Mouse (Mus musculus) layer of hippocampus, adult 18-20 months (tissue): ENCODE results near the gene Arsg. TPM values are rescaled to one million over a fixed set of nuclear protein-coding genes. Genes with fewer than 3 reads are reported as not detected.

ENCODE experiments used
- DNase-seq, 2 experiments: peaks; one replicate each; pipeline ENCODE4 v3.0.0; 2022; ENCODE audit warnings: low spot score in 2 of 2
- total RNA-seq, 2 experiments: library from RNA; stranded (reverse); gene quantifications; 2 replicates each; pipeline ENCODE4 v1.2.3; 2021

Arsg gene
- total RNA-seq, 2 experiments from 2014 or later, result 15.1 to 17.4 TPM

DNA sequence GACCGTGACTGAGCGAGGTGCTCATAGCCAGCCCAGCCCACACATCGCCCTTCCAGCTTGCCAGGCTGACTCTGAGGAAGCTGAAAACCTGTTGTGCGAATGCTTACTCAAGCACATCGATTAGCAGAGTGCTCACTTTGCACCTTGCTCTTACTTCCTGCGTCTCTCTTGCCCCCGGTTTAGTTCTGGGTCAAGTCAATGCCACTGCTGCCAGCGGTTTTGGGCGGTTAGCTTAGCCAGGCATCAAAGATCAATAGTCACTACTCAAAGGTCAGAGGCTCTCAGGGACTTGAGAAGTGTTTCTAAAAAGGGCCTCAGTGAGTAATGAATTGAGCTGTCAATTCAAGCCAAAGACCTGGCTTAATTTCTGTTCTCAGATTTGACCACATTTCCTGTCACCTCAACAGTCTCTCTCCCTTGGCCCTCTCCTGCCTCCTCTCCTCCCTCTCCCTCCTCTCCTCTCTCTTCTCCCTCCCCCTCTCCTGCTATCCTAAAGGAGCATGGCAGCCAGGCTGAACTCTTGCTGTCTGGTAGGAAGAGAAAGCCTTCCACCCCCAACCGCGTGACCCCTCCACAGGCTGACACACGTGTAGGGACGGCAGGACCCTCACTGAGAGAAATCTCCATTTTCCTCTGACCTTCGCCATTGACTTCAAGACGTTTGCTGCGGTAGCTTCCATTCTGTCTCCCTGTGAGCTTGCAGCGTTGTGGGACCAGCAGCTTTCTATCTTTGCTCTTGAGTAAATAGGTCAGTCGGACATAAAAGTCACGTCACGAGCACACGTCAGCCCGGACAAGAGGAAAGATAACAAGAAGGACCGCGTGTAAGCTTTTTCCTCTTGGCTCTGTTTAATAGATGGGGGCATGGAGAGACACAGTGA lies 22.0 kb downstream of the Arsg start:
- no peak for DNase-seq

DNA sequence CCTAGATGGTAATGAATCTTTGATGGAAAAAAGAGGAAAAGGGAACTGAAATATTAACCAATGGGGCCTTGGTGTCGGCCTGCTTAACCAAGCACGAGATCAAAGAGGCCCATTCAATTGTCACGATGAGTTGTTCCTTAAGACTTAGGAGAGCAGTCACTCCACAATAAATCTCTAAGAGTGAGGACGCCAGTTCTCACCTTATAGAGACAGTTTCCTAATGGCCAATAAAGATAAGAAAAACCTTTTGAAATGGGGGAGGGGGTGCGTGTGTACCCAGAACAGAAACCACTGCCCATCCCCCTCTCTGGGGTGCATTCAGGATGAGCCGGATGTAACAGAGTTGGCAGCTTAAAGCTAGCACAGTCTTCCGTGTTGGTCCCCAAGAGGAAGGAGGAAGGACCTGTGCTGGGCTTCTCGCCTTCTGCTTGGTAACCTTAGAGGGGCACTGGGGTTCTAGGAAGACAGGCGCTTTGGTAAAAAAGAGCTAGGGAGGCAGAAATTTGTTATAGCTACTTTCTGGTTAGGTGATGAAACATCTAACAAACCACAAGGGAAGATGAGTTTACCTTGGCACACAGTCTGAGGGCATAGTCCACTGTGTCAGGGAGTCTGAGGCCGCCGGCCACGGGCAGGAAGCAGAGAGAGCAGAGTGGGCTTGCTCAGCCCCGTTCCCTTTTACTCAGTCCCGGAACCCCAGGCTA lies 22.7 kb downstream of the Arsg start:
- no peak for DNase-seq

DNA sequence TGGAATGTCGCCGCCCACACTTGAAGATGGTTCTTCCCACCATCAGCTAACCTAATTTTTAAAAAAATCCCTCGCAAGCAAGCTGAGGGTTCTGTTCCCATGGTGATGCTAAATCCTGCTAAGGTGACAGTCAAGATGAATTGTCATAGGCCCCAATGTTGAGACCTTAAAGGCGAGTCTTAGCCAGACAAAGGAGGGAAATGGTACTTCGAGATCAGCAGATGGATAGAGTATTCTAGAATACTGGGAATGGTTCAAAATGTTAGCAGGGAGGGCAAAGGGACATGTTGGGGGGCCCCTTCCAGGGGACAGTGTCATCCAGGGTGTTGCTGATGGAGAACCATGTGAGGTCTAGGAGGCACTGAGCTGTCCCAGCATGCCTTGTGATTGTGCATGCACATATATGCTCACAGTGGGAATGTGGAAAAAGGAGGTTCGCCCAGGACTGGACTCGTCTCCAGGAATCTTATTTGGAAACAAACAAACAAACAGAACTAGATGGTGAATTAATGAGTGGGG lies 23.4 kb downstream of the Arsg start:
- DNase-seq, result no peak

DNA sequence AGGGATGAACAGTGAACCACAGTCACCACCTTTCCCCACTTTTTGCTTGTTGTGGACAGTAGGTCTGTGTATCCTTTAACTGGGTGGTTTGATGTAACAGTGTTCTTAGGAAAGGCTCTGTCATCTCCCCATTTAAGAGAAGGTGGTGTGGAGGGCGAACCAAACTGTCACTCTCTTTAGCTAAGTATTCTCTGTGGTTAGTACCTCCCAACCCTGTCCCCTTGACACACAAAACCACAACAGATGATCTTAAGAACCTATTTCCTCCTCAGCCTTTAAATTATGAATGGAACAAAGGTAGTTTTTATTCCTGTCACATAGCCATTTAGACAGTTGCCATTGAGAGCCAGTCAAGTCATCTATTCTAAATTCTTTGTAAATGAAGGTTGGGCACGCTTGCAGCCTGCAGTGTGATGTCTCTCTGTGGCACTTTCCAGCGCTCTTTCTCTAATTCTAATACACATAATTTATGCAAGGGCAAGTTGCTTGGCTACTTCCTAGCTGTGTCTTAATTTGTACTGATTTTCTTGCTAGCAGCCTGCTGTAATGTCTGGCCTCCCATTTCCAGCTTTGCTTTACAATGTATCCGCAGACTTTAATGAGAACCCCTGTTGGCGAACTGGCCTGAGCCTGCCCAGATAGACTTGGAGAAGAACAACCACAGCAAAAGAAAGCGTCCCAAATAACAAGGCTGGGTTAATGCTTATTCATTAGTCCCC lies 24.0 kb downstream of the Arsg start:
- peak in 1 of 2 experiments; percentile 20 for DNase-seq

DNA sequence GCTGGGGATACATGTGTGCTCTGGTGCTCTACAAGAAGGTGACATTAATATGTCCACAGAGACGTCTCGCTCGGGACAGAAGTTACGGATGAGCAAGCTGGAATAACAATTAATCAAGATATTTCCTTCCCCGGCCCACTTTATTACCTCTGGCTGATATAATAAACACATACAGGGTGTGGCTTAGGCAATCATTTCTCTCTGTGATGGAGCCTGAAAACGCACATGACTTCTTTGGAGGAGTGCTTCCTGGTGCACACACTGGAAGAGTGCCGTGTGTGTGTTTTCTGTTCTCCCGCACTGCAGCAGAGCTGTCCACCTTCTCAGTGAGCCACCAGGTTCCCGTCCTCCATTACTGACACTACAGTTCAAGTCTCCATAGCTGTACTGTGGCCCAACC lies 24.8 kb downstream of the Arsg start:
- DNase-seq, result no peak

DNA sequence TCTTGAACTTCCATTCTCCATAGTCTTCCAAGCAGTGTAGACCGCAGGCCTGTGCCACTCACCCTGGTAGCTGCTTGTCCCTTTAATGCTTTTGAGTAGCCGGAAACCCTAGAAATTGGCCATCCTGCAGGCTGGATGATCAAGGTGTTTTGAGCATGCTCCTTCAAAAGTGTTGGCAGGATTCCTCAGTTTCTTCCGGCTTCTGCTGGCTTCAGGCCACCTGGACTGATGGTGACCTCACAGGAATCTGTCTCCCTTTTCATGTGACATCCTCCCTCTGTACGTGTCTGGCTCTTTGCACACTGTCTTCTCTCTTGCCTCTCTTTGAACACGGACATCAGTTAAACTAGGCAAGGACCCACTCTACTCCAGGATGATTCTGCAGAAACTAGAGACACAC lies 27.0 kb downstream of the Arsg start:
- DNase-seq, result no peak

DNA sequence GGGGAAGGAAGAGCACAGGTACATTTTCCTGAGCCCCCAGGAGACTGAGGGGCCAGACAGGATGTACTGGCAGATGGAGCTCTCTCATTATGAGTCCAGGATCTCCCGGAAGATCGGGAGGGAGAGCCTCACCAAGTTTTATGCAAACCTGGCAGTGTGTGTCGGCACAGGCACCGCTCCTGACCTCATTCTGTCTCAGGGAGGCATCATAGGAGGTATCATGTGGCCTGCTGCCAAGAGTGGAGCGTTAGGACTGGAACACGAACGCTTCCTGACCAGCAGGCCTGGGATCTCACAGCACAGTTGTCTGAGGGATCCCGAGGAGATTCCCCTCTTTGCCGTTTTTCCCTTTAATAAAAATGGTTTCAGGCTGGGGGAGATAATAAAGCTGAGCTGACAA lies 31.8 kb downstream of the Arsg start:
- no peak for DNase-seq

DNA sequence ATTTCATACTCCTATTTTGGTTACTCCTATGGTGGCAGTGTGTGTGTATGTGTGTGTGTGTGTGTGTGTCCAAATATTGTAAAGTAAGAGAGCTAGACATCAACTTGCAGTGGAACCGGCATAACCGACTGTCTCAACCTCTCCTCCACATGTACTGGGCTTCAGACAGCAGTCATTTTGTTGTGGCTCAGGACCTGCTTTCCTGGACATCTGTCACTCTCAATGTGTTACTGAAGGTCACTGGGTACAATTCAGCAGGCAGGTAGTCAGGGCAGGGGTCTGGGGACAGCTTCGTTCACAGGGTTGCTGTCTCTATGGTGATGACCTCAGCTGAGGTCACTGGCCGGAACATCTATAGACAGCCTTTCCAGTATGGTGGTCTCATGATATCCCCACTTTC lies 32.6 kb downstream of the Arsg start:
- no peak for DNase-seq

DNA sequence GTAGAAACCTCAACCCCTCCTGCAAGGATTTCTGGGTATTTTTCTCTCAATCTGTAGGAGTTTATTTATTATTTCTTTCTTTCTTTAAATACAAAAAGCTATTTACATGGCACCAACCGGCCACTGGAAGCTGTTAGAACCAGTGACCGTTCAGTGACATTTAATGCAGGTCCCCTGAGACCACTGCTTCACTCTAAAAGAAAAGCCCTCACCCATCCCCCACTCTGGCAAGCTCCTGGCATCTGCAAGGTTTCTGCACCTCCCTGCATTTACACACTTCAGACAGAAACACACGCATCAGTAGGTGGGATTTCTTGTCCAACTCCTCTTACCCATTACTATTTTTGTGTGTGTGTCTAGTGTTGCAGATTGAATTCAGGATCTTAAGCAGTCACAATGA lies 33.9 kb downstream of the Arsg start:
- DNase-seq, result no peak

DNA sequence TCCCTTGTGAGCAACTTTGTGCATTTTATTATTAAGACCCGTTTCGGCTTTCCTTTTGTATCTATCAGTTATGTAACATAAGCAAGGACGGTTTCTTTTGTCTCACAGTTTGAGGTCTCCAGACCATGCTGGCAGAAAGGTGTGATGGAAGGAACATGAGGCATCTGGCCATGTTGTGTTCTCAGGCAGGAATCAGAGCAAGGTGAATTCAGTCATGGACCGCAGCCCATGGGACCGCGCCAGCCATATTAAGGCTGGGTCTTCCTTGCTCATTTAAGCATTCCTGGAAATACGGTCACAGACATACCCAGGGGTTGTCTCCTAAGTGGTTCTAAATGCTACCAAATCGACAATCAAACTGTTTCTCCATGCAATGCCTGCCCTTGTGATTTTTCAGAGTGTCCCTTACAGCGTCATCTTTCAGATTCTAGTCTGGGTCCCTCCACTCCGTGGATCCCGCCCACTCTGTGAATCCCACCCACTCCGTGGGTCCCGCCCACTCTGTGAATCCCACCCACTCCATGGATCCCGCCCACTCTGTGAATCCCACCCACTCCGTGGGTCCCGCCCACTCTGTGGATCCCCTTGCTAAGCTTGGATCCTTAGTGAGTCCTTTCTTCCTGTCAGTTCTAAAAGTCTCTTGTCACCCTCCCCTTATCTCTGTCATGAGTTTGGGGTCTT lies 40.0 kb downstream of the Arsg start:
- DNase-seq, result no peak

DNA sequence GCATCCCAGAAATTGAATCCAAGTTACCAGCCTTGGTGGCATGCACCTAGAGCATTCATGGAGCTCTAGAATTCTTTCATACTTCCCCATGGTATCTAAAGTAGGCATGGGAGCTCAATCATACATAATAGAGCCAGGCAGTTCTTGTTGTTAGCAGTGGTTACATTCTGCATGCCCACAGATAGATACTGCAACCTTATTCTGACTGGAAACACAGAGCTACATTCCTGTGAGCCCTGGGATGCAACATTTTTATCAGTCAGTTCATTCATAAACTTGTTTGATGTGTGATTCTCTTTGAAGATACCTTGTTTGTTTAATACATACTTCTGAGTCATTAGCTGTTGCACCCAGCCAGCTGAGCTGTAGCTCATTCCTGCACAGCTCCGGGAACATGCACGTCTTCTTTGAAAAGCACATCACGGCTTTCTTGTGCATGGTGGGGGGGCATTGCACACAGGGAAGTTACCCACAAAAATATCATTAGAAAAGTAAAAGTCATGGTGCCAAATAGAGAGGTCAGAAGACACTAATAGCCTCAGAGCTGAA lies 41.0 kb downstream of the Arsg start:
- no peak for DNase-seq

DNA sequence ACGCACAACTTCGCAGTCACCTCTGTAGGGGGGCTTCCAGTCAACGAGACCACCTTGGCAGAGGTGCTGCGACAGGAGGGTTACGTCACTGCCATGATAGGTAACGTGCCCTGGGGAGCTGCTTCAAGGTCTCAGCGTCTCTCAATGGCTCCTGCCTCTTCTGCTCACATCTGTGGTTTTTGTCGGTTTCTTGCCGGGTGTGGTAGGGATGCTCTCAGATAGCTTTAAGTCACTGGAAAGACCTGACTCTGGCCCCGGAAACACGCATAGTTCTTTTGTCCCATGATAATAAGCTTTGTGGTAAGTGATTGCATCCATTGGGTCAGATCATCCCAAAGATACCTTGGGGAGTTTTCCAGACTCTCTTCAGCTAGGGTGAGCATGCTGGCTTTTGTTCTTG lies 44.2 kb downstream of the Arsg start:
- no peak for DNase-seq

DNA sequence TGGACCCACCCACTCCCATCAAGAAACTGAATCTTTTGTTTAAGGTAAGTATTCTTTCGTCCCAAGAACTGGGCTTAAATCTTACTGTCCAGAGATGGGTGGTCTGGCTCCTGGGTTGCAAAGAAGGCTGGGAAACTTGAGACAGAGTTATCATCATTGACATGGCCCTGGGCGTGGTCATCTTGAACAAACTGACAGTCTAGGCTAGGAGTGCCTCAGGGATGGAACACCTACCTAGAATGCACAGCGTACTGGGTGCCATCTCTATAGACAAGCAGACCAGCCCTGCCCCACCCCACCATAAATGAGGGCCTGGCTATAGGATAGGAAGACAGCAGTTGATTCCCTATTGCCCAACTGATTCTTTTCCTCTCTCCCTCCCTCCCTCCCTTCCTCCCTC lies 44.6 kb downstream of the Arsg start:
- DNase-seq, result no peak

DNA sequence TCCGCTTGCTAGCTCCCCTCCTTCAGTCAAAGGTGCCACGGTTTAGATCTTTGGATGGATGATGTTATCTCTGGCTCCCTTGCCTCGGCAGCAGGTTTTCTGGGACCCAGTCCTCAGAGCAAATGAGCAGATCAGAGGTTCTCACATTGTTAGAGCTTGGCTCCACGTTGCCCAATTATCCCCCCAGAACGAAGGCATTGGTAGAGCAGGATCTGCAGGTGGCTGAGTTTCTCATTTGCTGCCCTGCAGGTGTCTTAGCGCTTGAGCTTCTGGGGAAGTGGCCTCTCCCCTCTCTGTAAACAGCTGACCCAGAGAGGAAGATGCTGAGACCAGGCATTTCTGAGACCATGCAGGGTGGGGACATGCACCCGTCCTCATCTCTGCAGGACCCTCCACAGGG lies 47.8 kb downstream of the Arsg start:
- no peak for DNase-seq

DNA sequence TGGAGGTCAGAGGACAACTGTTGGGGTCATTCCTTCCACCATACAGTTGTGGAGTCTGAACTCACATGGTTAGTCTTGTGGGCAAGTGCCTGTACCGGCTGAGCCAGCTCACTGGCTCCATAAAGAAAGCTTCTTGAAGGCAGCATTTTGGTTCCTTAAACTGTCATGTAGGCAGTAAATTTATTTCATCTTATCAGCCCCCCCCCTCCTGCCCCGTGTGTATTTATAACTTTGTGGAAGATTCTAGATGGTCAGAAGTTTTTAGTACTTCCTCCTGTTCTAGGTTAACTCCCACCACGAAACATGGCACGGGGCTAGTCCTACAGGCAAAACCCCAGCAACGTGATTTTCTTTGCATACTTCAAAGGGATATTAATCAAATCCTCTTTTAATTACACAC lies 51.7 kb downstream of the Arsg start:
- DNase-seq, result no peak

DNA sequence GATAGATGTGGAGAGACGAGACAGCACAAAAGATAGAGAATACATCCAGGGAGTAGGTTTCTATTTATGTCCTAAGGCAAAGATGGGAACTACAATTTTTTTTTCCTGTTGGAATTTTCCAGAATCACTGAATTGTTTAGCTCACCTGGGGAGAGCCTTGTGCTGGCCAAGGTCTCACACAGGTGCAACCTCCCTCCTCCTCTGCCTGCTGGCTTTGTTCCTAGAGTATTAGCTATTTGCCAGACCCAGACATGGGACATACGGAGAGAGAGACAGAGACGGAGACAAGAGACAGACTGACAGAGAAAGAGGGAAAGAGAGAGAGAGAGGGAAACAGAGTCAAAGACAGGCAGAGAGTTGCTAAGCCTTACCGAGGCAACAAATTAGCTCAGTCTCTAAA lies 52.4 kb downstream of the Arsg start:
- DNase-seq, result no peak

DNA sequence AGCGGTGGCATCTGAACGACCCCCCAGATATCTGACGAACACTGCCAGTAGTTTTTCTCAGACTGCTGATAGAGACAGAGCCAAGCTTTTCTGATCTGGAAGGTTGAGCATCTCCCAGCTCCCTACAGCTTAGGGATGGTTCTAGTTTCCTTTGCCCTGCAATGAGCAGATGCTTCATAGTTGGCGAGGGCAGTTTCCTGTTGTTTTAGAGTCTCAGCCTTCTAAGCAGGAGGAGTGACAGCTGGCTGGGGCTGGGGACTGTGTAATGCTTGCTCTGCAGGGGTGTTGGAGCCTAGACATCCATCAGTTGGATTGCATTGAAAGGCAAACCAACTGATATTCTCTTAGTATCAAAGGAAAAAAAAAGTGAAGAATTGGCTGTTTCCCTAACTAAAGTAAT lies 56.9 kb downstream of the Arsg start:
- DNase-seq, result peak; percentile 5 to 7

DNA sequence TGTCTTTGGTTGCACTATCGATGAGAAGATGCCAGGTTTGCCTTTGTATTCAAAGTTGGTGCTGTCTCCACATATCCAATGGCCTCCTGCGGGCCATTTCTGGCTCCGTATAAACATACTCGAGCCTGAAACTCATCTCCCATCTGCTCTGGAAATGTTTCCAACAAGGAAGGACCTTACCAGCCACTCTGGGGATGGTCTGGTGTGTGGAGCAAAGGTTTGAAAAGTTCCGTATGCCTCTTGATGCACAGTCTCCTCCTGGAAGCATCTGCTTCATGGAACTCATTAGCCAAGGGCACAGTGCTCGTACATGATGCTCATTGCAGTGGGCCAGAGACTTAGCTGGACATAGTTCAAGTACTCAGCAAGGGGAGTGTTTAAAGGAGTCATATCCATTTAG lies 62.8 kb downstream of the Arsg start:
- no peak for DNase-seq

DNA sequence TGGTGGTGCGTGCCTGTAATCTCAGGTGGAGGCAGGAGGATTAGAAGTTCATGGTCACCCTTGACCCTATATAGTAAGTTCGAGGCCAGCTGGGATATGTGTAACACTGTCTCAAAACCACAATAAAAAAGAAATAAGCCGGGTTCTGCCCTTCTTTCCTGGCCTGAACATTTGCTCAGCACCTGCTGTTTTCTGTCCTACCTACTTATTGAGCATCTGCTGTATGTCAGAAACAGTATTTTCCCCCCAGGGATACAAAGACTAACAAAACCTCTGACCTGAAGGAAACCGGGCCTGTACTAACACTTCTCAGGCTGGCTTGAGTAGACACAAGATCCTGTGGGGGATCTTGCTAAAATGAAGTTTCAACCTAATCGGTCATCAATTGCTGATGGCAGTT lies 63.8 kb downstream of the Arsg start:
- DNase-seq, result no peak

DNA sequence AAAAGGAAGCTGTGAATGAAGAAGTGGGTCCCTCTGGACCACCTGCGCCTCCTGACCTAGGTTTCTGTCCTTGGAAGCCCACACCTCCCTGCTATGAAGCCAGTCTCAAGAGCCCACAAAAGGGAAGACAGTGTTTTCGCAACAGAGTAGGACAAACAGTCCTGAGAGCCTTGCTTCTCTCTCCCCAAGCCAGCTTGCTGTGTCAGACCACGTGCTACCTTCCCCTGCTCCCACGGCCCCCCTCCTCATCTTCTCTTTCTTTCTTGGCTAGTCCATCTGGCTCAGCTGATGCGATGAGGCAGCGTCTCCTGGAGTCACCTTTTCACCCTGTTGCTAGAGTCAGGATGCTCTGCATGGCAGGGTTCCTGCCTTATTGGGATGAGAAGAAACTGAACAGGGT lies 66.1 kb downstream of the Arsg start:
- no peak for DNase-seq

DNA sequence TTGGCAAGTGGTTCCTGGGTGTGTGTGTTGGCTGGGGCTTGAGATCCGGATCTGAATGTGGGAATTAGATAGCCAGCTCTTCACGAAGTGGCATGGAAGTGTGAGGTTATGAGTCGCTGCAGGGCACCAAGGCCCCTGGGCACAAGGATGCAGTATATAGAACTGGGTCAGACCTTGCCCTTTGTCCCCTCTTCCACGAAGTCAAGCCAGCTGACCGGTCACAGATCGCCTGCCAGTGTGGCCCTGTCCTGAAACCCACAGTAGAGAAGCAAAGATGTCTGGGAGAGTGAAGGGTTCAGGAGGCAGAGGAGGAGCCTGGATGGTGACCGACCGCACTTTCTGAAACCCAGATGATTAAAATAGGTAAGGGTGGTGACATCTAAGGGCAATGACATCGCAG lies 70.3 kb downstream of the Arsg start:
- DNase-seq, result no peak
